Mouse (Mus musculus): ENCODE results near the gene Ncoa7.

Gene Ncoa7

GRCm38 (mm10) chr10:30745238-30745974, 57.7 kb downstream of the Ncoa7 start:
- DNase-seq (ENCODE audit: low read depth, low spot score), result no peak

GRCm38 (mm10) chr10:30743275-30743674, 59.9 kb downstream of the Ncoa7 start:
- DNase-seq (ENCODE audit: low read depth, low spot score), result no peak

DNA sequence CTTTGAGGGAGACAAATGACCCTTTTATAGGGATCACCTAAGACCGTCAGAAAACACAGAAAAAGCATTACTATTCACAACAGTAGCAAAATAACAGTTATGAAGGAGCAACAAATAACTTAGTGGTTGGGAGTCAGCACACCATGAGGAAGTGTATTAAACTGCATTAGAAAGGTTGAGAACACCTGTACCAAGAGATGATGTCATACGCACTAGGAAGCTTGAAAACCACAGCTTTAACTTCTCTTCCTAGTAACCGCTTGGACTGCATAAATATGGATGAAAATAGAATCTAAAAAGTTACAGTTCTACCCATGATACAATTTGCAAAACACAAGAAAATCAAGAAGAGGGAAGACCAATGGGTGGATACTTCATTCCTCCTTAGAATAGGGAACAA, 64.7 kb downstream of the Ncoa7 start:
- DNase-seq (ENCODE audit: low read depth, low spot score), result no peak

- DNase-seq (ENCODE audit: low read depth, low spot score), result no peak
Observed at GRCm38 (mm10) chr10:30737323-30737722, 65.8 kb downstream of the Ncoa7 start.

- no peak for DNase-seq (ENCODE audit: low read depth, low spot score)
Observed at GRCm38 (mm10) chr10:30733148-30733785, 69.9 kb downstream of the Ncoa7 start.

GRCm38 (mm10) chr10:30731321-30731914, 71.7 kb downstream of the Ncoa7 start:
- DNase-seq (ENCODE audit: low read depth, low spot score), result no peak

- no peak for DNase-seq (ENCODE audit: low read depth, low spot score)
Observed at GRCm38 (mm10) chr10:30730791-30731190, 72.3 kb downstream of the Ncoa7 start.

- no peak for DNase-seq (ENCODE audit: low read depth, low spot score)
Observed at GRCm38 (mm10) chr10:30729157-30730096, 73.7 kb downstream of the Ncoa7 start.

DNA sequence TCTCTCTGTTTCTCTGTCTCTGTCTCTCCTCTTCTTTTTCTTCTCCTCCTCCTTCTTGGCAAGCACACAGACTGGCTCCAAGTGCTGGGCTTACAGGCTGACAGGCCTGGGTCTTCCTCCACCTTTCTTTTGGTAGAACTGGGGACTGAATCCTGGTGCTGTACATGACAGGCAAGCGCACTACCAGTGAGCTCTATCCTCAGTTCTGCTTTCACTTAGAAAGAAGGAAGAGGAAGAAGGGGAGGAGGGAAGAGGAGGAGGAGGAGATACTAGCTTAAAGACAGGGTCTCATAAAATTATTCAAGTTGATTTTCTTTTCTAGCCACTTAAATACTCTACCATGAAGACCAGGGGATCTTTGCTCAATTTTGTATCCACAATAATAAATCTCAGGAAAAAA, 80.1 kb downstream of the Ncoa7 start:
- DNase-seq (ENCODE audit: low read depth, low spot score), result no peak

- no peak for DNase-seq (ENCODE audit: low read depth, low spot score)
Observed at GRCm38 (mm10) chr10:30720556-30720955, 82.6 kb downstream of the Ncoa7 start.

DNA sequence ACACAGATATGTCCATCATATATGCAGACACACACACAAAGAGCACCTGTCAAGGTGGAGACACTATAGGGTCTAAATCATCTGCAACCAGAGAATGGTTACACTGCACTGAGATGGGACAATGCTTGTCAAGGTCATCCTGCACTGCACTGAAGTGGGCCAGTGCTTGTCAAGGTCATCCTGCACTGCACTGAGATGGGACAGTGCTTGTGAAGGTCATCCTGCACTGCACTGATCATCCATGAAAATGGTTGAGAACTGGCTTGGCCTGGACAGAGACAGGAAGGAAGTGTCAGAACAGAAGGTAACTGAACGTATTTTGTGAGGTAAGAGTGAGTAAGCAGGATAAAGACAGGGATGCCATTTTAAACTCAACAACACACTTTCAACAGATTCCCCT, 83.2 kb downstream of the Ncoa7 start:
- no peak for DNase-seq (ENCODE audit: low read depth, low spot score)

GRCm38 (mm10) chr10:30718703-30719340, 84.3 kb downstream of the Ncoa7 start:
- DNase-seq (ENCODE audit: low read depth, low spot score), result peak; percentile 48

GRCm38 (mm10) chr10:30716171-30716570, 87.0 kb downstream of the Ncoa7 start:
- no peak for DNase-seq (ENCODE audit: low read depth, low spot score)

DNA sequence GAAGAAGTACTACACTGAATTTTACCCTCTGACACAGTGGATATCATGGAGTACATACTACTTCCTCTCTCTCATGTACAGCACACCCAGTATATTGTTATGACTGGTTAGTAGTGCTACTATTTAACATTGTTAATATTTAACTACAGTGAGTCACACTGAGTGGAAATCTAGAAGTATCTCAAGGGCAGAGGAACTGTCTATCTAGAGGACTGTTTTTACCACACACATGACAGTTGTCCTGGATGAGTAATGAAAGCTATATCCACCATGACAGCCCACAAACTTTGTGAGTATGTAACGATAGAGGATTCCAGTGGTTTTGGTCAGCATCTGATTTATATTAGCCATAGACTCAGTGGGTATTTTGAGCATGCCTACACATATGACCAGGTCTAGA, 90.6 kb downstream of the Ncoa7 start:
- DNase-seq (ENCODE audit: low read depth, low spot score), result no peak

DNA sequence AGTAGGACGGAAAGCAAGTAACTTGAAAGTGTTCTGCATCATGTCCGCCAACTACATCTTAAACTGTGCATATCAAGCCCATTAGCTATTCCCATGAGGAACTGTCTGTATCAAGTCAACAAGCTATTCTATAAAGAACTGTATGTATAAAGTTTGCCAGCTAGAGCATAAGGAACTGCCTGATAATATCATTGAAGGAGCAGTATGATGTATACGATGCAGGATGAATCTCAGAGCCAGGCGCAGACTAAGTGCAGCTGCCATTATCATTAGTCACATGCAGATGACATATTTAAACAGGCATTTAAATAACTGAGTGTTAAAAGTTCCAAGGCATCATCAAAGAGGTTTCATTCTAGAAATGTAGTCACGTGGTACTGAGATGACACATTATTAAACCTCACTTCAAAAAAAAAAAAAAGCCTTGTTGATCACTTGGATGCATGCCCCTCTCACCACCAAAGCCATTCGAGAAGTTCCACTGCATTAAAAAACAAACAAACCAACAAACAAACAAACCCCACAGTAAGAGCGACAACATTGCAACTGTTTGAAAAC, 93.2 kb downstream of the Ncoa7 start:
- no peak for DNase-seq (ENCODE audit: low read depth, low spot score)

- no peak for DNase-seq (ENCODE audit: low read depth, low spot score)
Observed at GRCm38 (mm10) chr10:30708039-30708438, 95.1 kb downstream of the Ncoa7 start.

DNA sequence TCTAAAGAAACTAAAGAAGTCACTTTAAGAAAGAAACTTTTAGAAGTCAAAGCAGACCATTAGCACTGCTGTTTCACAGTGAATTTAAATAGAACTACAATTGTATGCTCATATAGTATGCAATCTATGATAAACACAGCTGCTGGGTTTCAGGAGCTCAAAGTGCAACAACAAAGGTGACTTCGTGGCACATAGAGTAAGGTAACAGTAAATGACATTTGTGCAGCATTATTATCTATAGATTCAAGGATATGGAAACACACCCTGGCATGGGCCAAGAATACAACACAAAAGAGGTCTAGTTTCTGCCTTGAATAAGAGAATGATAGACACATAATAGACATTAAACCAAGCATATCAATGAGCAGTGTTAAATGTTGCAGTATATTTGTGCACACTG, 100.5 kb downstream of the Ncoa7 start:
- no peak for DNase-seq (ENCODE audit: low read depth, low spot score)

DNA sequence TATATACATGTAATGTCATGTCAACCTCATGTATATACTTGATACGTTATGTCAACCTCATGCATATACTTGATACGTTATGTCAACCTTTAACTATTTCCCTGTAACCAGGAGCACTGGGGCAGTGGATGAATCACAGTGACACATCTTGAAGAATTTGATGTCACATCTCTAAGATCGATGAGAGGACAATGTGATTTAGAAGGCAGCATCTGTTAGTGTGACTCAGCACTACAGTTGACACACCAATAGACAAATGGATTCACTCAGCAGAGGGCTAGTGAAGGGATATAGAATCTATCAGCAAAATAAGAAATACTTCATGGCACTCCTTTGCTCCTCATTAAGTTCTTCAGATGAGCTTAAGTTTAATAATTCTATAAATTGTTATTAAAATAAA, 116.3 kb downstream of the Ncoa7 start:
- no peak for DNase-seq (ENCODE audit: low read depth, low spot score)

- no peak for DNase-seq (ENCODE audit: low read depth, low spot score)
Observed at GRCm38 (mm10) chr10:30683449-30683848, 119.7 kb downstream of the Ncoa7 start.

DNA sequence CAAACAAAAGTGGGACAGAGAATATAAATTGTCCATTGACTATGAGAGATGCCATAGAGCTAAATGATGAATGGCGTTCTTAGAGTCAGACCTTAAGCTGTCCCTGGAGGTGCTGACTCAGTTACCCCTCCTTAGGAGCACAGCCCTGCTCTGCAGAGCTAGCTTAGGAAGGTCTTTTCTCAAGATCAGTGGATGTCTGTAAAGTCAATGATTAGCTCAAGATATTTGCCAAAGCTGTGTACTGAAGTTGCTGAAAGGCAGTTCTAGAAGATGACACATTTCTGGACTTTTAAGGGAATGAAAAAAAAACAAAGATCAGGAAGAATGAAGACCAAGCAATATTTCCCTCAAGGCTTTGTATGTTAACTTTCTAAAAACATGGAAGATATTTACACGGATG, 123.4 kb downstream of the Ncoa7 start:
- no peak for DNase-seq (ENCODE audit: low read depth, low spot score)

GRCm38 (mm10) chr10:30678051-30678450, 125.1 kb downstream of the Ncoa7 start:
- no peak for DNase-seq (ENCODE audit: low read depth, low spot score)
